Mouse (Mus musculus) right cerebral cortex, postnatal 4 days (tissue): ENCODE data around the gene Cass4.

Experiments used
- DNase-seq: peaks from one replicate; pipeline ENCODE4 v3.0.0-alpha.2; 2022

Gene Cass4

DNA sequence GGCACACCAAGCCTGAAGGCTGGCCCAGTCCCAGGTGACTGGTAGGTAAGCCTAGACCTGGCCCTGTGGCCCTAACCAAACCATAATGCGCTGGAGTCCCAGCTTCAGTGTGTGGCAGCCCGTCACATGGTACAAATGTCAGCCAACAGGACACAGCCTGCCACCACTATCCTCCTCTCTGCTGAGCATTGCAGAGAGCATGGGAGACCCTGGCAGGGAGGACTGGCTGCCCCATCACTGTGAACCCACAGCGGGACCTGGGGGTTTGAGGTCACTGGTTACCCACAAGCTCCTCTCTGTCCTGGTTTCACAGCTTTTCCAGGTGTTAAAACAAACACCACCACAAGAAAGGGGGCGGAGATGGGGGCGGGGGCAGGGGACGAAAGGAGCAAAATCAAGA, 3.3 kb upstream of the Cass4 start:
- DNase-seq, result no peak

DNA sequence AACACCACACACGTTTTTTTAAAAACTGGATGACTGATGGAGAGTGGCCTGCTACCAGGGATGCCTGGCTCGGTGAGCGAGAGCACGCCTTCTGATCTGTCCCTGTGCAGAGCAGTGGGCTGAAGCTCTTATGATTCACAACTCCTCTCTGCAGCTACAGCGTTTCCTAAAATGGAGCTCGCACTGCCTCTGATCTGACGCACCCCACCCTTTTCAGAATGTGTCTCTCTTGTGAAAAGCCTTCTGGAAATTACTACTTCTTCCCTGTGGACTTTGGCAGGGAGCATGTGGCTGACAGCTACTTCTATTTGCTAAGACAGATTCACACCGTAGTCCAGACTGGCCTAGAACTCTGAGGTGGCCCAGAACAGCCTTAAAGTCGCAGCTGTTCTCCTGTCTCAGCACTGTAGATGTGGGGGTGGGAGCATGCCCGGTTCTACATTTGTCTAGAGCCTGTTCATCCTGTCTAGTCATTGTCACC, 1.5 kb upstream of the Cass4 start:
- DNase-seq, result no peak

DNA sequence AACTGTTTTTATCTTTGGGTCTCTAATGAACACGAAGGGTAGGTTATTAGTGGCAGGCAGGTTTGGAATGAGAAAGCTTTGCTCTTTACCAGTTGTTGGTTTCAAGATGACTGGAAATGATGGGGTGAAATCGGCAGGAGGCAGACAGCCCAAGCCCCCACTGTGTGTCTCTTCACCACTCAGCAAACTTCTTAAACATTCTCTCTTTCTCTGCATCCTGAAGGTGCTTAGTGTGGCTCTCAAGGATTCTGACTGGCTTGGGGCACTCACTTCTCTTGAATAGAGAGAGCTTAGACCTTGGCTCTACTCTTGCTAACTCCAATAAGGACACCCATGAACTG, 428 bp downstream of the Cass4 start:
- DNase-seq, result no peak

DNA sequence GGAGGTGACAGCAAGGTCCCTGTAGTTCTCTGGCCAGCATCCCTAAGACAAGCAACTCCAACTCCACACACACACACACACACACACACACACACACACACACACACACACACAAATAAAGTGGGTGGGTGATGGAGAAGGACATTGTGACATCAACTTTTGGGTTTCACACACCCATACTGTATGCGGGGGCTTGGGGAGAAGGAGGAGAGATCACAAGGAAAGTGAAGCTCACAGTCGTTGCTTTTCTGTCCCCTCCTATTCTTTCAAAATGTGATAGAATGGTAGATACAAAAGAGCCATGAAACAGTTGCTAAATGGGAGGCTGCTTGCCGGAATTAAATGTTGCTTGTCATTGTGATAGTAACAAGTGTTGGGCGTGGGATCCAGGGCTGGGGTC, 1.1 kb downstream of the Cass4 start:
- no peak for DNase-seq

DNA sequence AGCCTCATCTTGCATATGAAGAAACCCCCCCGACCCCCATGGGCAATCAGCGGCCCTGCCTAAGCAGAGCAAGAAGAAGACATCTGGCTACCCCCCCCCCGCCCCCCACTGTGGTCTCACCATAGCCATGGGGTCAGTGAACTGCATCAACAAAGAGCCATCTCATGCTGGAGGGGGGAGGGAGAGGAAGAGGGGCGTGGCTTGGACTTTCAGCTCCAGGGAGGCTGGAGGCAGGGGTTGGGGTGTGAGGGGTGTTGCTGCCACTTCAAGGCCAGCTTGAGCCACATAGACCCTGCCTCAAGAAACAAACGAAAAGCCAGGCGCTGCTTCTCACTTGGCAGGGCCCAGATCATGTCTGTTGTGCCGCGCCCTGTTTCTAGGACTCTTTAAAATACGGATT, 2.4 kb downstream of the Cass4 start:
- no peak for DNase-seq

DNA sequence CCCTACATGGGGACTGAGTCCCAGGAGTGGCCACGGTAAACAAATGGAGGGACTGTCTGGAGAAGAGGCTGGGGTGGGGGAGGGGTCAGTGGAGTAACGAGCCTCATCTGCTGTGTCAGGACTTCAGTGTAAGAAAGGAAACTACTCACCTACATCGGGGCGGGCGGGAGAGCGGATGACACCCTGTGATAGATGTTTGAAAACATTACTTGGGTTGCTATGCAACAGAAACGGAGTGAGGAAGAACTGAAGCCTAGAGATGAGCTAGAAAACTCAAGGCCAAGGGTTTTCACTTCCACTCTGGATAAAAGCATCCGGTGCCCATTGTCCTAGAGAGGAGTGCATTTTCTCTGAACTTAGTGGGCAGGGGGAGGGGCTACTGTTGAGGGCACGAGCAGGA, 6.3 kb downstream of the Cass4 start:
- DNase-seq, result no peak

DNA sequence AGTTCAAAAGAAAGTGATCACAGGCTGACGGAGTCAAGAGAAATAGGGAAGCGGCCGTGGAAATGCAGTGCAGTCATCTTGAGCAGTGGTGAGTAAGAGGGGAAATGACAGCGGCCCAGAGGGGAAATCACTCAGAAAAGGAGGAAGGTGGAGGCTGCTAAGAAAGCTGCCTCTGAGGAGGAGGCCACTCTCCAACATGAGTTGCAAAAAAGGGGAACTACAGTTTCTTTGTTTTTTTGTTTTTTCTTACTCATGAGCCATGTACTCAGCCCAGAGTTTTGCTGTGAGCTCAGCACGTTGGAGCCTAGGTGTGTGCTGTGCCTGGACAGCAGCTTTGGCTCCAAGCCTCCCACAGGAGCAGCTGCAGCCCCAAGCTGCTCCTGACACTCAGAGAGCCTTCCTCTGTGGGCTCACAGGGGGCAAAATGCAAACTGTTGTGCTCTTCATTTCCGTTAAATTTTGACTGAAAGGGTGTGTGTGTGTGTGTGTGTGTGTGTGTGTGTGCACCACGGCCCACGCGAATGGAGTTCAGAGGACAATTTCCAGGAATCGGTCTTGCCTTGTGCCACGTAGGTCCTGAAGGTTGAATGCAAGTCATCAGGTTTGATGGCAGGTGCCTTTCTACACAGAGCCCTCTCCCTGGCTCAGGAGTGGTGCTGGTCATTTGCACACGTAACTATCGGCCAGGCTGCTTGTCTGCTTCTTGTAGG, 7.7 kb downstream of the Cass4 start:
- DNase-seq, result no peak

DNA sequence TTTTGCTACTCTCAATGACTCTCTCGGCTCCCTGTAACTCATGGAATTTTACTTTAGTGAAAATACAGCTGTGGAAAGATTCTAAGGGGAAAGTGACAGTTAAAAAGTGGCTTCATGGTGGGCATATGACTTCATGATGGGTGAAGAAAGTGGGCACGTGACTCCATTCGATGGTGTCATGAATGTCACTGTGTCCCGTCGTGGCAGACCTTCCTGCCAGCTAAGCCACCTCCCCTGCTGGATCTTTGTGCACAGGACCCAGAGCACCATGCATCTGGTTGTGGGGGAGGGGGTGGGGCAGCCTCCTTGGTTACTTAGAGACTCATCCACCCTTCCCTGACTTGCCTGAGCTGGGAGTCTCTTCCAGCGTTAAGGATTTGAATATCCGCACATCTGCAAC, 10.6 kb downstream of the Cass4 start:
- no peak for DNase-seq

DNA sequence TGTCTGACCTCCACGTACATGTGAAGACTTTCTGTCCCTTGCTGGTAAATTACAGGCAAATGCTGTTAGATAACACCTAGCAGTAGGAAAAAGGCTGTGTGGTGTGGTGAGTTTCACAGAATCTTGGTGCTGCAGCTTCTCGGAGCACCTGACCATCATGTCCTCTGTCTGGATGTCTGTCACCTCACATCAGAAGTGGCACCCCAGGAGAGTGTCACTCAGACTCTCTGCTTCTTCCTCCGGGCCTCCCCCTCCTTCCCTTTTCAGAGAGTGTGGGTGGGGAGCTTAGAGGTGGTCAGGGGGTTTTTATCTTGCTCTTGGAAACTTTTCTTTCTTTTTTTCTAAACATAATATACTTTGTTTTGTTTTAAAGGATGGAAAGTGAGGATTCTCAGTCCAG, 11.4 kb downstream of the Cass4 start:
- no peak for DNase-seq

DNA sequence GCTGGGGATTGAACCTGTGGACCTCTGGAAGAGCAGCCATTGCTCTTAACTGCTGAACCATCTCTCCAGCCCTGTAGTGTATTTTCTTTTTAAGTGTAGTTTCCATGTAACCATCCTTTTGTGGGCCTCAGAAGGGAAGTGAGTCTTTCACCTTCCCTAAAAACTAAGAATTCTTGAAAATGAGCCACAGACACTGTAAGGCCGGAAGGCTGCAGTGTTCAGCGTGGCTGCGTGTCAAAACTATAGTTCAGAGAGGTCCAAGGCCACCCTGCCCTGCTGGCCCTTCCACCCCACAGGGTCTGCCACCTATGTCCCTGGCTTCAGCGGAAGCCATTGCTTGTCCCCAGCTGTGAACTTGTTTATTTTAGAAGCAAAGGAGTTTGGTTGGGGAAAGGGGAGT, 12.6 kb downstream of the Cass4 start:
- no peak for DNase-seq

DNA sequence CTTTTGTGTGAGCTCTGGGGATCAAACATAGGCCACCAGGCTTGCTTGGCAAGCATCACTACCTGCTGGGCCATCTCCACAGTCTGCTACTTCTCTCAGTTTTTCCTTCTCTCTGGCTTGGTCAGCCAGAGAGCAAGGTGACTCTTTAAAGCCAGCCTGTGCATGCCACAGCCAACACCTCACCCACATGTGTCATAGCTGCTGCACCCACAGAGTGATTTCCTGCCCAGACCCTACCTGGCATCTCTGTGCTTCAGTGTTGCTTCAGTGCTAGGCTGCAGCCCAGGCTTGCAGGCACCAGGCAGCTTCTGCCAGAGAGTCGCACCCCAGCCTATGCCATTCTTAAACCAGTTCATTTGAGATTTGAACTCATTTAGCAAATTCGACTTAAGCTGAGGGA, 13.9 kb downstream of the Cass4 start:
- no peak for DNase-seq

DNA sequence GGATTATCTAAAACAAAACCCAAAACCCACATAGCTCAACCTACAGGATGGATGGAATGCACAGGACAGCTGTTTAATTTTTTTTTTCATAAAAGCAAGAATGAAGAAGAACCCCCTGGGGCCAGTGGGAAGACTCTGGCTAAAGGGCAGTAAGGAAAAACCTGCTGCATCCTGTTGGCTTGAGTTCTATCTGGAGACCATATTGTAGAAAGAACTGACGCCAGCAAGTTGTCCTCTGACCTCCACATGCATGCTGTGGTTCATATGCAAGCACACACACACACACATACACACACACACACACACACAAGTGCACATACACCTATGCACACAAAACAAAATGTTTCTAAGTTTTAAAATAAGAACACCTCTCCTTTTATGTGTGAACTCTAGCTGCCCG, 17.1 kb downstream of the Cass4 start:
- DNase-seq, result no peak

DNA sequence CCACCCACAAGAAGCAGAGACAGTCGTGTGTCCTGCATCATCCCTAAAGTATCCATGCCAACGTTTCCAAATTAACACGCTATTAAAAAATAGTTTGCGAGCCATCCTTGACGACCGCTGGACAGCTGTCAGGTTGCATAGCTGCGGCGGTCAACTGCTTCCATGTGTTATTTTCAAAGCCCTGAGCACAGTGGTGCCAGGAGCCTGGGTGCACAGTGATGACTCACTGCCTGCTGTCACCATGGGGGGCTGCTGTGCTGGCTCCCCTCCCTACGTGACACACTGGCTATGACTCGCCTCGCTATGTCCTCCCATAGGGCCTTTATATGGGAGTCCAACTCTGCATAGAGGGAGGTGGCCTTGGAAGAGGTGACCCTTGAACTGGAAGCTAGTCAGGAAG, 17.5 kb downstream of the Cass4 start:
- no peak for DNase-seq

DNA sequence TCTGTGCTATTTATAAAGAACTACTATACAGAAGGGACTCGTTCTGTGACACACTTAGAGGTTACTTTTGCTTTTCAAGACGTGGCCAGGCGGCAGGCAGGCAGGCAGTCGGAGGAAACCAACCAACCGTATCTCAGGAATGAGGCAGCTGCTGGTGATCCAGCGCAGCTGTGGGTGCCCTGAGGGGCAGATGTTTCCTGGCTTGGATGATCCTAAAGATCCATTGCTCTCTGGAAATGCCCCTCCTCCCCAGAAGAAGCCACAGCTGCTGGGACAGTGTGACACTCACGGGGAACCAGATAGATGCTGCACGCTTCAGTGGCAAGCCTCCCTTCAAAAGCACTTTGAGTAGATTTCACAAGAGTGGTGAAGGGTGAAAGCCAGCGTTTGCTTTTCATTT, 18.9 kb downstream of the Cass4 start:
- no peak for DNase-seq

DNA sequence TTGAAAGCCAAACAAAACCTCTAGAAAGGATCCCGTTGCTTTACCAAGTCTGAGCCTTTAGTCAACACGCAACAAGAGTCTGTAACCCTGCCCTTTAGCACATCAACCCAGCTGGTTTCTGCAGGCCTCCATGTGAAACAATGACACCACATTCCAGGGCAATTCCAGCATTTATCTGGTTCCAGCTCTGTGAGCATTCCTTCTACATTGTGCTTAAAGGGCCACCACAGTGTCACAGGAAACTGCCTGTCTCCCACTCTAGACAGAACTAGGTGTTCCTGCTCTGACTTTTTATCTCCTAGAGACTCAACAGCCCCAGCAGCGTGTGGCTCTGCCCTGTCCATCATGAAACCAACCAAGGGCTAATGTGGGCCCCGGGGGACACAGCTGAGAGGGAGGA, 19.7 kb downstream of the Cass4 start:
- no peak for DNase-seq

DNA sequence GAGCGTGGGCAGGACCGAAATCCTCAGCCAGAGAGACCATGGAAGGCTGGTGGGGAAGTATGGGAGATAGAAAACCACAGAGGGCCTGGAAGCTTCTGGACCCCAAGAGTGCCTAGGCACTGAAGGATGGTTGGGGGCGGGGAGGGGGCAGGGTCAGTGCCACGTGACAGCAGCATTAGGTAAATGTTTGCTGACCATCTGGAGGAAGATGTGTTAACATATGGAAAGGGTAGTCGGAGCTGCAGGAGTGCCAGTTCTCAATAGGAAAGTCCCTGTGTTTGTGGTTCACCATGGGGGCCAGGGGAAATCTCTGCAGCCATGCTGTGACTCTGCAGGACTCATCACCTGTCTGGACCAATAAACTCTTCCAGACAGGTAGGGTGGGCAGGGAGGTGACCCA, 20.3 kb downstream of the Cass4 start:
- no peak for DNase-seq

DNA sequence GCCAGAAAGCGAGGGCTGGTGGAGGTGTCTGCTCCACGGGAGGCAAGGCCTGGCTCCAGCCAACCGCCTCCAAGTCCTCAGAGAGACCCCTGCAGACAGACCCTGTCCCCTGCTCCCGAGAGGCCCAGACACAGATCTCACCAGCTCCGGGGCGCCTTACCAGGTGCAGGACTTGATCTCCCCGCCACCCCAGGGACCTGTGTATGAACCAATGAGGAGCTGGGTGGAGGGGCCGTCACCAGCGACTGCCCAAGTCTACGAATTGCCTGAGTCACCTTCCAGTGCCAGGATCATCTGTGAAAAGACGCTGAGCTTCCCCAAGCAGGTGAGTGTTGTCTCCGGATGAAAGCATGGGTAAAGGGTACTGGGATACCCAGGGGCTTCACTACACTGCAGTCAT, 22.6 kb downstream of the Cass4 start:
- no peak for DNase-seq

DNA sequence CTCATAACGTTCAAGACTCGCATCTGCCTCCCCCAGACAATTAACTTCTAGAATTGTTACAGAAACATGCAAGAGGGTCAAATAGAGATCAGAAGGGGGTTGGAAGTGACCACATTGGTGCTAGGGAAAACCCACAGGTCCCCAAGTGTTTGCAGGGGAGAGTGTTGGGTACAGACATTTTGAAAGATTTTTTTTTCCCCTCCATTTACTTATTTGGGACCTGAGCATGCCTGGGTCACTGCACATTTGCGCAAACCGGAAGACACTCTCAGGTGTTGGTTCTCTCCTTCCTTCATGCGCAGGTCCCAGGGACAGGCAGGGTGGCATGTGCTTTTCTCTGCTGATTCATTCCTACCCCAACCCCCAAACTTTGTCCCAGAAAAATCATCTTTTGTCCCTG, 23.3 kb downstream of the Cass4 start:
- no peak for DNase-seq

DNA sequence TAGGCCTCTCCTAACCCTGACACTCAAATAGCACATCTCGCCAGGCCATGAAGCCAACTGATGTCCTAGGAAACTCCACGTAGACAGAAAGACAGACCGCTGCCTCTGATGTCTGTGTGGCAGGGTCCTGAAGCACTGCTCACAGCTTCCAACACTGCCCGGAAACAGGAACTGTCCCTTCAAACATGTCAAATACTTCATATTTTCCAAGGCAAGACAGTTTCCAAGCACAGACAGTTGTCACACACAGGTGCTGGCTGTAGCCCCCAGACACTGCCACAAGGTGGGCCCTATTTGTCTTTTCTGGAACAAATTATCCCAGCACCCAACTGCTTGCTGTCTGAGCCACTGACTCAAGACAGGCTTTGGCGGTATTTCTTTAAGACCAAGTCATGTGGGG, 24.6 kb downstream of the Cass4 start:
- no peak for DNase-seq

DNA sequence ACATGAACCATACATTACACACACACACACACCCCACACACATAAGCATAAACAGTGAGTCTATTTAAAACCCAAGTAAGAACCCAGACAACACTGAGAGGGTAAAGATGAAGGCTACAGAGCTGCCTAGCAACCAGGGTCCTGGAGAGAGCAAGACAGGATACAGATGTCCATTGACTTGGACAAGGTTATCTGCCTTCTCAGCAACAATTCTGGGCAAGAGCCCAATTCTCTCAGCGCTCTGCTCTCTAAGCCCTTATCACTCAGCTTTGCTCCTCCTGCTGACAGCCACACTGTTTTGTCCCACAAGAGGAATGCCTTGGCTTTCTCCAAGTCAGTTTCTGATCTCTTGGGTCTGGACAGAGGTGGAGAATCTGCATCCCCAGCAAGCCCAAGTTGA, 37.0 kb downstream of the Cass4 start:
- no peak for DNase-seq

DNA sequence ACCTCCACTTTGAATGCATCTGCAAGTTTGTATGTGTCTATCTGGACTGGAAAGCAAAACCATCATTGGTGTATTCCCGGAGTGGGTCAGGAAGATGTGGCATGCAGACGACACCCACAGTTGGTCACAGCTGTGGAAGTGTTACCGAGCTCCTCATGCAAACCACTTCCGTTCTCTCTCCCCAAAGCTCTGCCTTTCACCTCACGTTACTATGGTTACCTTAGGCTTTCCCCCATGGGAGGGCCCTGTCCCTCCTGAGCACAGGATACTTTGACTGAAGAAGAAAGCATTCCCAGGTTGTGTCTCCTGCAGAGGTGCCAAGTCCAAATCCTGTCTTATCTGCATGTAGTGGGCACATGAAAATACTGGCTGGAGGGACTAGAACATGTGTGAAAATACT, 40.2 kb downstream of the Cass4 start:
- no peak for DNase-seq

DNA sequence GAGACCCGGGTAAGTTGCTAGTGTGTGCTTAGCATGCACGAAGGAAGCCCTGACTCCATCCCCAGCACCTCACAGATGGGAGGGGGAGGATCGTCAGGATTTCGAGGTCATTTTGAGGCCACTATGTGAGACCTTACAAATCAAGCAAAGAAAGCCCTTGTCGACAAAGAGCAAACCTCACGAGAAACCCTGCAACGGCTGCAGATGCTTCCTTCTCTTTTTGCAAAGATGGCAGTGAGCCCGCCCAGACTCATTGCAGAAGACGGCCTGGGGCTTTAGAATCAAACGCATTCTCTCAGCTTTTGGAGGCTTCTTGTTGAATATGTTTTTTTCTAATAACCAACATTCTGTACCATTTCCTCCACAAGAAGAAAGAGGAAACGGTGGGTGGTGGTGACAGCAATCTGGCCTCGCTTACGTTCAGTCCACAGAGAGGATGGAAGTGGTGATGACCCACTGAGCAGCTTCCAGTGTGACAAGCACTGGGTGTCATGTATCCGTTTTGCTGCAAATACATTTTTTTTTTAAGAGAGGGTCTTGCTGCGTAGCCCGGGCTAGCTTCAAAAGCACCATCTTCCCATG, 43.9 kb downstream of the Cass4 start:
- no peak for DNase-seq

DNA sequence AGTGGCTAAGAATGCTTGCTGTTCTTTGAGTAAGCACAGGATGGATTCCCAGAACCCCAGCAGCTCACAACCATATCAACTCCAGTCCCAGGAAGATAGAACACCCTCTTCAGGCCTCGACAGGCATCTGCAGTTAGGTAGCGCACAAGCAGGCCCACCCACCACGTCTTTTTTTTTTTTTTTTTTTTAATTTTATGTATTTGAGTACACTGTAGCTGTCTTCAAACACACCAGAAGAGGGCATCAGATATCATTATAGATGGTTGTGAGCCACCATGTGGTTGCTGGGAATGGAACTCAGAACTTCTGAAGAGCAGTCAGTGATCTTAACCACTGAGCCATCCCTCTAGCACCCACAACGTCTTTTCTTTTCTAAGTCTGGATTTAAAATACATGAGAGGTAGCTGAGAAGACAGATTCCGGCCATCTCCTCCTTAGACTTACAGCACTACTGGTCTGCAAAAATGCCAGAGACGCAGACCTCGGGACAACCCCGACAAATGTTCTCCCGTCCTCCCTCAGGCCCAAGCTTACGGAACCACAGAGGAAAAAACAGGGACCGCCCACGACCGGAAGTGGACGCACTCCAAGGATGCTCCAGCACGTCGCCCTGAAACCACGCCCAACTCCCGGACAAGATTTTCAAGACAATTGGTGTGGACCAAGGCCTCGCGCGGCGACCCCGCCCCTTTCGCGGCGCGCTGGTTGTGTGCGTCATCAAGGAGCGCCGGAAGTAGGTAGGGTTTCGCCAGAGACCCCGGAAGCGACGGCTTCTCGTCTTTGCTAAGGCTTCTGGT, 46.4 kb downstream of the Cass4 start, which contains the start of gene Rtf2:
Gene Rtf2, plus strand, starts transcription at position 714 of the 797 bp plus-strand sequence.
- peak; percentile 99 for DNase-seq

DNA sequence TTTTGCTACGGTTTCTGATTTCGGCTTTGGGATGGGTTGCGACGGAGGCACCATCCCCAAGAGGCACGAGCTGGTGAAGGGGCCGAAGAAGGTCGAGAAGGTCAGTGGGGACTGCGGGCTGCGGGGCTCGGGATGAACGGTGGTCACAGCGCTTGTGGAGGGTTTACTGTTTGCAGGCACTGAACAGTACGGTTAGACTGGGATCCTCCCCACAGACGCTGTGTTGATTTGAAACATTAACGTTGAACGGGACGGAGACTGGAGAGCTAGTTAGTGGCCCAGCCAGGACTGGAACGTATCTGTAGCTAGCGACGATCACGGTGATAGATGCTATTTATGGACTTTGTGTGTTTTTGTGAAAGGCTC, 47.0 kb downstream of the Cass4 start:
- DNase-seq, result no peak
